Mouse (Mus musculus) stomach, embryonic 16.5 days (tissue): ENCODE results near the gene A130010J15Rik. TPM values are rescaled to one million over a fixed set of nuclear protein-coding genes. Genes with fewer than 3 reads are reported as not detected.

ENCODE experiments used
- ATAC-seq: fragments of 200-750 bp; cut with Nextera tagmentation; 2 replicates; pipeline ENCODE4 v1.8.0; 2017; ENCODE audit warnings: moderate number of reproducible peaks, moderate TSS enrichment; ENCODE audit not compliant: insufficient read depth, low FRiP score
- H3K27ac ChIP-seq: fragments of 300-500 bp; sonication (generic); 2 replicates; pipeline ENCODE4 v1.5.1; 2014; ENCODE audit warnings: low read length
- H3K27me3 ChIP-seq: fragments of 300-500 bp; sonication (generic); 2 replicates; pipeline ENCODE4 v1.6.1; 2014; ENCODE audit warnings: low read length, control low read depth, mixed read lengths; ENCODE audit not compliant: control insufficient read depth, insufficient read depth
- H3K36me3 ChIP-seq: fragments of 300-500 bp; sonication (generic); 2 replicates; pipeline ENCODE4 v1.6.1; 2014; ENCODE audit warnings: low read length; ENCODE audit not compliant: control insufficient read depth, insufficient read depth
- H3K4me1 ChIP-seq: fragments of 300-500 bp; sonication (generic); 2 replicates; pipeline ENCODE4 v1.6.1; 2014; ENCODE audit warnings: low read length, control low read depth, mixed read lengths; ENCODE audit not compliant: control insufficient read depth, insufficient read depth
- H3K4me2 ChIP-seq: fragments of 300-500 bp; sonication (generic); 2 replicates; pipeline ENCODE4 v1.6.1; 2014; ENCODE audit warnings: low read depth, low read length, mixed read lengths
- H3K4me3 ChIP-seq: fragments of 300-500 bp; sonication (generic); replicated peaks from 2 replicates; pipeline ENCODE4 v1.5.1; 2014; ENCODE audit warnings: mild to moderate bottlenecking, low read length
- H3K9ac ChIP-seq: fragments of 300-500 bp; sonication (generic); 2 replicates; pipeline ENCODE4 v1.6.1; 2014; ENCODE audit warnings: low read length
- H3K9me3 ChIP-seq: fragments of 300-500 bp; sonication (generic); replicated peaks from 2 replicates; pipeline ENCODE4 v1.6.1; 2016; ENCODE audit warnings: low read length, control low read depth; ENCODE audit not compliant: control insufficient read depth
- WGBS: fragments of 180-500 bp; shearing (Covaris S2); extraction: QIAGEN DNeasy Blood & Tissue Kit; methylation state at CpG from one replicate; pipeline ENCODE4 v1.1.7; 2014; 5-methylcytosine and 5-hydroxymethylcytosine counted together
- polyA plus RNA-seq: library from polyadenylated mRNA; unstranded; fragments of >200 nt; fragmentation: Nextera tagmentation; extraction: Ambion mirVana; gene quantifications from 2 replicates; pipeline ENCODE4 v1.2.1, GENCODE M21; 2015

Gene A130010J15Rik
- polyA plus RNA-seq, 1 experiment from 2014 or later, result 15.8 TPM

DNA sequence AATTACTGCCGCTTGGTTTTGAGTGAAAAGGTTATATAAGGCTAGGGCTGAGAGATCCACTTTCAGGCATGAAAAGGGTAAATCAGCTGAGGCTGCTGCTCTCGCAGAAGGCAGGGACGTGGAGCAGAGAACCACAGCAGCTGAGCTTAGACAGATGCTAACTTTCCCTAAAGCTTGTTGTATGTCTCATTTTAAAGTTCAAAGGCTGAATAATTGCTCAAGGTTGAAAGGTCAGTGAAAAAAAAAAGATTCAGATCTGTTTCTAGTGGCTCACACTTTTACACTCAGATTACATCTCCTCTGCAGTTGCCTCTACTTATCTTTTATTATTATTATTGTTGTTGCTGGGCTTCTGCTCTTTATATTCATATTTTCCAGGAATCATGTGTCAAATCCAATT is 57.7 kb downstream of the A130010J15Rik start:
- H3K9ac ChIP-seq, result no peak overlapping the region
- 0 out of 2 replicates have a peak, but pooled peaks cover 3% of the 10 kb centered on the region for H3K4me1 ChIP-seq
- H3K27me3 ChIP-seq, result no peaks in the 10 kb centered on the region
- no peaks in the 10 kb centered on the region for H3K36me3 ChIP-seq
- WGBS, result 32% methylated on average over 3 of the region's 3 CpGs
- no peak overlapping the region for H3K4me3 ChIP-seq
- no peaks in the 10 kb centered on the region for H3K9me3 ChIP-seq
- no peak overlapping the region for H3K27ac ChIP-seq
- H3K4me2 ChIP-seq, result no peak overlapping the region
- ATAC-seq, result no peak

GRCm38 (mm10) chr1:193226114-193226513 is 58.3 kb downstream of the A130010J15Rik start:
- Histone ChIP-seq H3K27ac (no peak overlapping the region), H3K36me3 (no peaks in the 10 kb centered on the region), H3K9ac (no peak overlapping the region), H3K4me3 (no peak overlapping the region), H3K27me3 (no peaks in the 10 kb centered on the region), H3K9me3 (no peaks in the 10 kb centered on the region), H3K4me1 (0 out of 2 replicates have a peak, but pooled peaks cover 3% of the 10 kb centered on the region), H3K4me2 (no peak overlapping the region)
- 86% methylated on average over 4 of the region's 4 CpGs for WGBS
- ATAC-seq, result no peak

- WGBS, result 36% methylated on average over 7 of the region's 7 CpGs
- H3K27me3 ChIP-seq, result no peaks in the 10 kb centered on the region
- no peak overlapping the region for H3K27ac ChIP-seq
- H3K36me3 ChIP-seq, result no peaks in the 10 kb centered on the region
- no peaks in the 10 kb centered on the region for H3K9me3 ChIP-seq
- no peak overlapping the region for H3K9ac ChIP-seq
- no peak for ATAC-seq
- H3K4me2 ChIP-seq, result no peak overlapping the region
- no peak overlapping the region for H3K4me3 ChIP-seq
- 0 out of 2 replicates have a peak, but pooled peaks cover 3% of the 10 kb centered on the region for H3K4me1 ChIP-seq
Measured at GRCm38 (mm10) chr1:193226724-193227522, 59.1 kb downstream of the A130010J15Rik start.

Other genes with a start within 250 kb of the A130010J15Rik start
- 1.3 and 1.5 TPM in 2 replicates for gene Syt14, start 132.3 kb upstream of the A130010J15Rik start, polyA plus RNA-seq
- gene Diexf, start 37.8 kb upstream of the A130010J15Rik start, polyA plus RNA-seq, result 6.6 and 6.8 TPM in 2 replicates
- 74.0 and 91.4 TPM in 2 replicates for gene Irf6, start 14.9 kb upstream of the A130010J15Rik start, polyA plus RNA-seq
- gene Traf3ip3, start 33.7 kb downstream of the A130010J15Rik start, polyA plus RNA-seq, result 5.0 and 8.5 TPM in 2 replicates
- 17.6 and 24.6 TPM in 2 replicates for gene Lamb3, start 39.7 kb downstream of the A130010J15Rik start, polyA plus RNA-seq
- gene Hsd11b1, start 96.0 kb downstream of the A130010J15Rik start, polyA plus RNA-seq, result 2.1 and 3.0 TPM in 2 replicates
- 36.5 and 46.7 TPM in 2 replicates for gene G0s2, start 105.2 kb downstream of the A130010J15Rik start, polyA plus RNA-seq
- gene Camk1g, start 202.3 kb downstream of the A130010J15Rik start, polyA plus RNA-seq, result 7.9 and 8.4 TPM in 2 replicates